Mouse (Mus musculus): Measurements from ENCODE around the gene March6.

GRCm38 (mm10) chr15:31536051-31536737, 5.3 kb upstream of the March6 start:
- TF ChIP-seq CTCF (conservative IDR thresholded peaks at IDR 0.05; ENCODE audit: insufficient read depth, insufficient read length, low read depth, low read length): no peak
- TF ChIP-seq POLR2A (IDR thresholded peaks at IDR 0.05; ENCODE audit: low read depth, low read length): no peak

Data from kidney, adult 2 months (tissue).